Mouse (Mus musculus) liver, adult 10 weeks (tissue): Measurements from ENCODE around the gene Zkscan4. TPM values are rescaled to one million over a fixed set of nuclear protein-coding genes. Genes with fewer than 3 reads are reported as not detected.

Experiments
- polyA plus RNA-seq: library from polyadenylated mRNA; stranded (reverse); fragments of 350-450 nt; fragmentation: Illumina TruSeq; extraction: RNeasy Lipid Tissue Mini Kit (QIAGEN cat#74804); gene quantifications from one replicate; pipeline ENCODE4 v1.2.3, GENCODE M21; 2014; ENCODE audit warnings: low read depth, low replicate concordance

Zkscan4 gene
- 0.87 TPM for polyA plus RNA-seq

DNA sequence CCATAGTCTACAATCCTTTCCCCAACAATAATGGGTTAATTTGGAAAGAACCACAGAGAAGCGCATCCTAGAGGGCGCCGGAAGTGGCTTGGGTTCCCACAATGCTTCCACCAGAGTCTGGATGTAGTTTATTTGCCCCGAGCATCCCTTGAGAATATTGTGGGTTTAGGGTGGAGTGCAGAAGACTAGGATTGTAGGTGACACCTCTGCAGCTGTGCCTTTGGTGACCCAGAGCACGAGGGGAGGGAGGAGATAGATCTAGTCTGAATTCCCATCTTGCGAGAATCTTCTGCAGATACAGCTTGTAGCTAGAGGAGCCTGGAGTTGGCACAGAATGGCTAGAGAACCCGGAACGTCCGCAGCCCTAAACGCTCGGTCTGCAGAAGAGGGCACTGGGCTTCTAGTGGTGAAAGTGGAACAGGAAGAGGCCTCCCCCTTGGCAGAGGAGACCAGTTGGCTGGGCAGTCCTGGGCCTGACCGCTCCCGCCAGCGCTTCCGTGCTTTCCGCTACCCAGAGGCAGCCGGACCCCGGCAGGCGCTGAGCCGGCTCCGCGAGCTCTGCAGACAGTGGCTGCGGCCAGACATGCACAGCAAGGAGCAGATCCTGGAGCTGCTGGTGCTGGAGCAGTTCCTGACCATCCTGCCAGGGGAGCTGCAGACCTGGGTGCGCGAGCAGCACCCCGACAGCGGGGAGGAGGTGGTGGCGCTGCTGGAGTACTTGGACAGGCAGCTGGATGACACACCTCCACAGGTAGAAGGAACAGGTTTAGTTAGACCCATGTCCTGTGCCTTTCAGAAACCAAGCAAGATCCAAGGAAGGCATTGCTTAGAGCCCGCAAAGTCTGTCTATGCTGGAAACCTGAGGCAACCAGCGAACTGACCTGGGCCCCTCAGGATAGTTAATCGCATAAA lies at the start of gene Zkscan4, which contains the start of gene Gm10065:
Gene Zkscan4, plus strand, starts transcription at position 149 of the 912 bp plus-strand sequence.
Gene Gm10065, minus strand, starts transcription at position 683 of the 912 bp plus-strand sequence.

GRCm38 (mm10) chr13:21440503-21441206 lies 38.1 kb upstream of the Zkscan4 start, which contains the start of gene Pgbd1:
Gene Pgbd1, minus strand, starts transcription at chr13:21441058.

DNA sequence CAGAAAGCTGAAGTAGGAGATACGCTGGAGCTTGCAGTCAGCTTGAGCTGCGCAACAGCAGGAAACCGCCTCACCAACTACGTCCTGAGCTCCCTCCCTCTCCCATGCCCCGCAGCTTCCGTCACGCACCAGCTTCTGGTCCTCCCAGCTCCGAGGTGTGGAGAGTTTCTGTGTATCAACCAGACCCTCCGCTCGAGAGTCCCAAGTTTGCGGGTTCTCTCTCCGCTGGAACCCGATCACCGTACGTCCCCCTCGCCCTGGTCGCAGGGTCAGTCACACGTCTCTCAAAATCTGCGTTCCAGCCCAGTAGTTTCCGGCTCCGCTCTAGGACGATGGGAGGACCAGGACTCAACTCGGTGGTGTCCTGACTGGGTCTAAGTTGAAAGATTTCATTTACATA lies 25.3 kb upstream of the Zkscan4 start, which contains the start of gene Zscan26:
Gene Zscan26, minus strand, starts transcription at position 282 of the 400 bp plus-strand sequence.

GRCm38 (mm10) chr13:21468061-21469019 lies 10.4 kb upstream of the Zkscan4 start, which contains the start of gene Nkapl:
Gene Nkapl, minus strand, starts transcription at chr13:21468509.

DNA sequence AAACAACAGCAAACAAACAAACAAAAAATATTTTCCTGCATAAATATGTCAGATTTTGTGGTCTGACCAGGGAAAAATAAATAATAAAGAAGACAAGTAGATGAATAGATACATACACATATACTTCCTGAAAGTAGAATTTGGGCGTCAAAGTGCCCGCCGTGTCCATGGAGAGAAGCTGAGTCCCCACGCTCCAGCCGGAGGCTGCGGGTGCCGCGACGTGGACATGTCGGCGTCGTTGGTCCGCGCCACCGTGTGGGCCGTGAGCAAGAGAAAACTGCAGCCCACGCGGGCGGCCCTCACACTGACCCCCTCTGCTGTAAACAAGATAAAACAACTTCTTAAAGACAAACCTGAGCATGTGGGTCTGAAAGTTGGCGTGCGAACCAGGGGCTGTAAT lies 16.4 kb downstream of the Zkscan4 start, which contains the start of gene AK157302:
Gene AK157302, plus strand, starts transcription at position 144 of the 400 bp plus-strand sequence.

DNA sequence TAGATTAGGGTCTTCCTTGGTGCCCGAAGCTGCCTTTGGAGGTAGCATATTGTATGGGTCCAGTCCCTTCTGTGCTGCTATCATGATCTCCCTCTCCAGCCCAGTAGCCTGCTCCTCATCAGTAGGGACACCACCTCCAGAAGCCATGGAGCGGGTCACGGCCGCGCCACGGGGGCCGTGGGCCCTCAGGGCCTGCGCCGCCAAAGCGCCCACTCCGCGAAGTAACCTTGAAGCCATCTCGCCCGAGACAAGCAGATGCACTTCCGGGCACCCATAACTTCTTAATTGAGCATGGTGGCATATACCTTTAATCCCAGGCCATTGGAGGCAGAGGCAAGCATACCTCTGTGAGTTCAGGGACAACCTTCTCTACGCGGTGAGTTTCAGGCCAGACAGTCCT lies 22.5 kb downstream of the Zkscan4 start, which contains the start of gene Gm11273:
Gene Gm11273, minus strand, starts transcription at position 237 of the 400 bp plus-strand sequence.

DNA sequence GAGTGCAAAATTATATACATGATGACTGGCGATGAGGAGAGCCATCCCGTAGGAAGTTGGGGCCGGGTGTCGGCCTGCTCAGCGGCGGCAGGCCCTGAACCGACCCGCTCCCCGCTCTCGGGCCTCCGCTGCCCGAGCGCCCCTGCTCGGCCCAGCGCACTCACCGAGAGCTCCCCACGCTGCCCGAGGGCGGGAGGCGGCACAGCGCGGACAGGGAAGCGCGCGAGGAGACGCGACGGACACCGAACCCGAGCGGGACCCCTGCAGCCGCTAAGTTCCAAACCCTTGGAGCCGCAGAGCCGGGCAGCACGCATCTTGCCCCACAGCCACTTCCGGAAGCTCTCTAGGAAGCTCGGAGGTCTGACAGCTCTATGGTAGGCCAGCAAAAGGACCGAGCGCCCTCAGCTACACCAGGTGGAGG lies 52.1 kb downstream of the Zkscan4 start, which contains the start of gene Zkscan8:
Gene Zkscan8, minus strand, starts transcription at position 340 of the 421 bp plus-strand sequence.

Other genes with a start within 250 kb of the Zkscan4 start
- gene Gpx5, start 186.2 kb upstream of the Zkscan4 start, polyA plus RNA-seq, result not detected
- gene Gpx6, start 166.8 kb upstream of the Zkscan4 start, polyA plus RNA-seq, result 1.6 TPM
- gene Olfr1367, start 132.0 kb upstream of the Zkscan4 start, polyA plus RNA-seq, result not detected
- 8.6 TPM for gene Zscan12, start 116.1 kb upstream of the Zkscan4 start, polyA plus RNA-seq
- 52.6 TPM for gene Zkscan3, start 76.2 kb upstream of the Zkscan4 start, polyA plus RNA-seq
- gene Pgbd1, start 37.8 kb upstream of the Zkscan4 start, polyA plus RNA-seq, result 0.87 TPM
- 59.3 TPM for gene Zscan26, start 25.2 kb upstream of the Zkscan4 start, polyA plus RNA-seq
- gene Nkapl, start 10.4 kb upstream of the Zkscan4 start, polyA plus RNA-seq, result 0.90 TPM
- not detected for gene Gm10065, start 534 bp downstream of the Zkscan4 start, polyA plus RNA-seq
- 0.85 TPM for gene AK157302, start 16.3 kb downstream of the Zkscan4 start, polyA plus RNA-seq
- gene Gm11273, start 22.5 kb downstream of the Zkscan4 start, polyA plus RNA-seq, result not detected
- 9.3 TPM for gene Zkscan8, start 52.2 kb downstream of the Zkscan4 start, polyA plus RNA-seq
- gene Olfr1366, start 63.9 kb downstream of the Zkscan4 start, polyA plus RNA-seq, result not detected
- gene Olfr1535, start 81.0 kb downstream of the Zkscan4 start, polyA plus RNA-seq, result not detected
- not detected for gene Olfr1364, start 102.9 kb downstream of the Zkscan4 start, polyA plus RNA-seq
- not detected for gene Olfr1362, start 135.1 kb downstream of the Zkscan4 start, polyA plus RNA-seq
- gene Olfr11, start 163.6 kb downstream of the Zkscan4 start, polyA plus RNA-seq, result not detected
- gene Olfr1361, start 184.5 kb downstream of the Zkscan4 start, polyA plus RNA-seq, result not detected
- not detected for gene Olfr1360, start 198.5 kb downstream of the Zkscan4 start, polyA plus RNA-seq
- not detected for gene Olfr1359, start 219.2 kb downstream of the Zkscan4 start, polyA plus RNA-seq
- not detected for gene Hist1h2bl, start 237.2 kb downstream of the Zkscan4 start, polyA plus RNA-seq
- not detected for gene Hist1h2ai, start 237.5 kb downstream of the Zkscan4 start, polyA plus RNA-seq
- not detected for gene Hist1h3h, start 238.8 kb downstream of the Zkscan4 start, polyA plus RNA-seq
- not detected for gene Hist1h2bm, start 243.1 kb downstream of the Zkscan4 start, polyA plus RNA-seq